Mouse (Mus musculus) heart, embryonic 11.5 days (tissue): ENCODE measurements around the gene Aes. TPM values are rescaled to one million over a fixed set of nuclear protein-coding genes. Genes with fewer than 3 reads are reported as not detected.
A peak's percentile ranks its signal among the peaks of the same experiment; 100 is the strongest.

ENCODE experiments used
- ATAC-seq: fragments of 200-750 bp; cut with Nextera tagmentation; replicated peaks from 2 replicates; pipeline ENCODE4 v1.8.0; 2017; ENCODE audit warnings: moderate library complexity; ENCODE audit not compliant: insufficient number of reproducible peaks, low FRiP score, low TSS enrichment
- H3K27ac ChIP-seq: fragments of 300-500 bp; sonication (generic); 2 replicates; pipeline ENCODE4 v1.5.1; 2014; ENCODE audit warnings: mild to moderate bottlenecking, low read depth, low read length
- H3K27me3 ChIP-seq: fragments of 300-500 bp; sonication (generic); 2 replicates; pipeline ENCODE4 v1.6.1; 2014; ENCODE audit warnings: mild to moderate bottlenecking, low read length, mixed read lengths; ENCODE audit not compliant: control insufficient read depth, insufficient read depth
- H3K36me3 ChIP-seq: fragments of 300-500 bp; sonication (generic); 2 replicates; pipeline ENCODE4 v1.6.1; 2014; ENCODE audit warnings: mild to moderate bottlenecking, low read length, moderate library complexity, mixed read lengths; ENCODE audit not compliant: control insufficient read depth, insufficient read depth
- H3K4me1 ChIP-seq: fragments of 300-500 bp; sonication (generic); 2 replicates; pipeline ENCODE4 v1.6.1; 2014; ENCODE audit warnings: low read length; ENCODE audit not compliant: control insufficient read depth, insufficient read depth
- H3K4me2 ChIP-seq: fragments of 300-500 bp; sonication (generic); 2 replicates; pipeline ENCODE4 v1.6.1; 2014; ENCODE audit warnings: mild to moderate bottlenecking, moderate library complexity
- H3K4me3 ChIP-seq: fragments of 300-500 bp; sonication (generic); 2 replicates; pipeline ENCODE4 v1.5.1; 2014; ENCODE audit warnings: low read depth, low read length
- H3K9ac ChIP-seq: fragments of 300-500 bp; sonication (generic); 2 replicates; pipeline ENCODE4 v1.6.1; 2014; ENCODE audit warnings: mild to moderate bottlenecking, low read depth, low read length, moderate library complexity
- H3K9me3 ChIP-seq: fragments of 300-500 bp; sonication (generic); replicated peaks from 2 replicates; pipeline ENCODE4 v1.6.1; 2016; ENCODE audit warnings: low read length; ENCODE audit not compliant: control insufficient read depth
- WGBS: fragments of 180-500 bp; shearing (Covaris S2); extraction: QIAGEN DNeasy Blood & Tissue Kit; methylation state at CpG from one replicate; pipeline ENCODE4 v1.1.7; 2014; ENCODE audit not compliant: insufficient replicate concordance; 5-methylcytosine and 5-hydroxymethylcytosine counted together
- polyA plus RNA-seq: library from polyadenylated mRNA; unstranded; fragments of >200 nt; fragmentation: Nextera tagmentation; extraction: Ambion mirVana; gene quantifications from 2 replicates; pipeline ENCODE4 v1.2.1, GENCODE M21; 2014

Gene Aes
- polyA plus RNA-seq, 1 experiment from 2014 or later, result 481 TPM

- peak overlapping the region; percentile 68 for H3K4me2 ChIP-seq
- ATAC-seq, result no peak
- H3K27ac ChIP-seq, result no peak overlapping the region
- peak overlapping the region; percentile 62 for H3K4me3 ChIP-seq
- no peaks in the 10 kb centered on the region for H3K36me3 ChIP-seq
- WGBS, result 1% methylated on average over 30 of the region's 30 CpGs
- no peaks in the 10 kb centered on the region for H3K9me3 ChIP-seq
- peak overlapping the region; percentile 71 for H3K9ac ChIP-seq
- H3K4me1 ChIP-seq, result peaks cover 28% of the 10 kb centered on the region
- peaks cover 19% of the 10 kb centered on the region for H3K27me3 ChIP-seq
Observed at GRCm38 (mm10) chr10:81575208-81575631, 15.9 kb downstream of the Aes start.

- peak overlapping the region; percentile 71 for H3K9ac ChIP-seq
- no peak overlapping the region for H3K27ac ChIP-seq
- 2% methylated on average over 6 of the region's 6 CpGs for WGBS
- peak overlapping the region; percentile 62 for H3K4me3 ChIP-seq
- H3K36me3 ChIP-seq, result no peaks in the 10 kb centered on the region
- peak overlapping the region; percentile 68 for H3K4me2 ChIP-seq
- H3K9me3 ChIP-seq, result no peaks in the 10 kb centered on the region
- no peak for ATAC-seq
- peaks cover 21% of the 10 kb centered on the region for H3K27me3 ChIP-seq
- H3K4me1 ChIP-seq, result peaks cover 28% of the 10 kb centered on the region
Observed at GRCm38 (mm10) chr10:81575695-81576094, 16.4 kb downstream of the Aes start.

DNA sequence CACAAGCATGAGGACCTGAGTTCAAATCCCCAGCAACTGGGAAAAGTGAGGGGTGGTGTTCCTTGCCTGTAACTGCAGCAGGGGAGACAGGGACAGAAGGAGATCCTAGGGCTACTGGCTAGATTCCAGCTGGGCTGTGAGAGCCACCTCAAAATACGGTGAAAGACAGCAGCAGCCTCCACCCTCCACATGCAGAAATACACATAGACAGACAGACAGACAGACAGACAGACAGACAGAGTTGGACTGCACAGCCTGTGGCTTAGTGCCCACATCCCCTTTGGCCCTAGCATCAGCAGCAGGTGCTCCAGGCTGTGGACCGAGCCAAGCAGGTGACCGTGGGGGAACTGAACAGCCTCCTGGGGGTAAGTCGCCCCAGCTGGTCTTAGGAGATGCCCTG, 20.7 kb downstream of the Aes start:
- Histone ChIP-seq H3K4me3 (no peak overlapping the region), H3K4me2 (no peak overlapping the region), H3K4me1 (peaks cover 10% of the 10 kb centered on the region), H3K27ac (no peak overlapping the region), H3K27me3 (peaks cover 9% of the 10 kb centered on the region; the same call in 1 of the 2 replicates), H3K36me3 (peaks cover 2% of the 10 kb centered on the region; the same call in 1 of the 2 replicates), H3K9me3 (no peaks in the 10 kb centered on the region), H3K9ac (no peak overlapping the region)
- no peak for ATAC-seq
- 72% methylated on average over 4 of the region's 4 CpGs for WGBS

DNA sequence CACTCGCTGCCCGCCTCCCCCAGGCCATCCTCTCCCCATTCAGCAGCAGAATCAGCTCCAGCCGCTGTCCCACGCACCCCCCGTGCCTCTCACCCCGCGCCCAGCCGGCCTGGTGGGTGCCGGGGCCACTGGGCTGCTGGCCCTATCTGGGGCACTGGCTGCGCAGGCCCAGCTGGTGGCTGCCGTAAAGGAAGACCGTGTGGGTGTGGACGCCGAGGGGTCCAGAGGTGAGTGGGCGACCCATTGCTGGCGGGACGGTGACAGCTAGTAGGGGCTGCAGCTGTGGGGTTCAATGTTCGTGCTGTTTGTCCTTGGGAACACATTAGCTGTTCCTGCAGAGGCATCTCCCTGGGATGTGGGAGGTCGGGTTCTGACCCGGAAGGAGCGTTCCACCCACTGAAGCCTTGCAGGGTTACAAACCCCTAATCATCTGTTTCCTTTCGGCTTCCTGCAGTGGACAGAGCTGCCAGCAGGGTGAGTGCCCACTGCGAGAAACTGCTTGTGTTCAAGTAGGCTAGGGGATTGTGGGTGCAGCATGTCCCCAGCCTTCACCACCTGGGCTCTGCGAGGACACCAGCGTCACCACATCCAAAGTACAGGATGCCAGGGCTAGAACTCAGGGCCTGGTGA, 21.3 kb downstream of the Aes start:
- Histone ChIP-seq H3K9me3 (no peaks in the 10 kb centered on the region), H3K9ac (no peak overlapping the region), H3K36me3 (peaks cover 8% of the 10 kb centered on the region; the same call in 1 of the 2 replicates), H3K27ac (no peak overlapping the region), H3K27me3 (peaks cover 9% of the 10 kb centered on the region; the same call in 1 of the 2 replicates), H3K4me1 (peaks cover 10% of the 10 kb centered on the region), H3K4me2 (peak overlapping the region; percentile 31), H3K4me3 (no peak overlapping the region)
- 51% methylated on average over 25 of the region's 25 CpGs for whole genome bisulfite sequencing
- no peak for ATAC-seq

DNA sequence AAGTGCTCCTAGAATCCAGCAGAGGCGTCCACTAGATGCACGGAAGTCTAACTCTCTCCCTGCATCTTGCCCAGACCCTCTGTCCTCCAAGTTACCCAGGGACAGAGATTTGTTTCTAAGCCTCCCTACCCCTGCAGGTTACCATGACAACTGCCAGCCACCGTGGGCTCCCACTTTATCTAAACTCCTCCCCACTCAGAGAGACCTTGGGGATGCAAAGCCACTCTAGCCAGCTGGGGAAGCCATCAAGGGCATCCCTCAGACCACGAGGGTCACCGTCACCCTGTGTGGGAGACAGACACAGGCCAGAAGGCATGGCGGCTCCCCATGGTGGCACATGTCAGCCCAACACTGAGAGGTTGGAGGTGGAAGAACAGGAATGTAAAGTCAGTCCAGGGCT, 24.1 kb downstream of the Aes start:
- peaks cover 14% of the 10 kb centered on the region for H3K36me3 ChIP-seq
- 51% methylated on average over 6 of the region's 6 CpGs for WGBS
- peaks cover 5% of the 10 kb centered on the region; the same call in 1 of the 2 replicates for H3K4me1 ChIP-seq
- no peak for ATAC-seq
- H3K4me3 ChIP-seq, result no peak overlapping the region
- H3K27me3 ChIP-seq, result peaks cover 18% of the 10 kb centered on the region
- no peak overlapping the region for H3K9ac ChIP-seq
- no peak overlapping the region for H3K4me2 ChIP-seq
- H3K9me3 ChIP-seq, result no peaks in the 10 kb centered on the region
- H3K27ac ChIP-seq, result no peak overlapping the region

GRCm38 (mm10) chr10:81588739-81589138, 29.5 kb downstream of the Aes start:
- Histone ChIP-seq H3K36me3 (peaks cover 15% of the 10 kb centered on the region), H3K4me3 (no peak overlapping the region), H3K27me3 (peaks cover 28% of the 10 kb centered on the region), H3K9me3 (no peaks in the 10 kb centered on the region), H3K27ac (no peak overlapping the region), H3K4me1 (no peaks in the 10 kb centered on the region), H3K9ac (no peak overlapping the region), H3K4me2 (no peak overlapping the region)
- 57% methylated on average over 7 of the region's 7 CpGs for WGBS
- no peak for ATAC-seq

DNA sequence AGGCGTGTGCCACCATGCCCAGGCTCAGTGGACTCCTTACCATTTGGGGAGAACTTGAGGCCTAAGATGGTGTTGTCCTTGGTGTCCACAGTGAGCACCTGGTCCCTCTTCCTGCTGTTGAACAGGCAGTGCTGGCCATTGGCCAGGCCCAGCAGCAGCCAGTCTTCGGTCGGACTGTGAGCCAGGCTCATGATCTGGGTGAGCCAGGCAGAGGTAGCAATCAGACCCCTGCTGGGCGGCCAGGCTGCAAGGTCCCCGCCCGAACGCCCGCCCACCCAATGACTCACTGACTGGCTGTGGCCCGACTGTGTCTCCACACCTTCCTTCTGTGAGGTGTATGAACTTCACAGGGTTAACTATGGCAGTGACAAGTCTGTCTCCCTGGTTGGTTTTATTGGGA, 32.6 kb downstream of the Aes start:
- ATAC-seq, result no peak
- Histone ChIP-seq H3K27ac (no peak overlapping the region), H3K9me3 (no peaks in the 10 kb centered on the region), H3K27me3 (peaks cover 34% of the 10 kb centered on the region), H3K4me3 (no peak overlapping the region), H3K4me2 (no peak overlapping the region), H3K9ac (no peak overlapping the region), H3K4me1 (peaks cover 16% of the 10 kb centered on the region), H3K36me3 (peaks cover 9% of the 10 kb centered on the region)
- WGBS, result 56% methylated on average over 9 of the region's 9 CpGs

DNA sequence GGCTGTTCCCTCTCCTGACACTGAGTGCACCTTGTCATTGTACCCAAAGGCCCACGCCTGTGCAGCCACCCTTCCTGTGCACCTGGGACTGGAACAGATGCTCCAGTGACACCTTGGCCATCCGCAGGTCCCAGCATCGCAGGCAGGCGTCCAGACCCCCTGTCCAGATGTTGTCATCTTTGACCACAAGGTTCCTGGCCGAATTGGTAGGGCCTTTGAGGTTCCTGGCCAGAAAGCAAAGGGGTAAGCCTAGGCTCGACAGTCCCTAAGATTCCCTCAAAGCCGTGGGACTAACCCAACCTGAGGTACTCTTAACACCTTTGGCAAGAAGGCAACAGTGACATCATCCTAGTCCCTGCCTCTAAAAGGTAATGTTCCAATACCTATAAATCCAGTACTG, 33.3 kb downstream of the Aes start:
- no peak overlapping the region for H3K27ac ChIP-seq
- WGBS, result 73% methylated on average over 7 of the region's 7 CpGs
- no peaks in the 10 kb centered on the region for H3K9me3 ChIP-seq
- no peak overlapping the region for H3K9ac ChIP-seq
- H3K4me1 ChIP-seq, result peaks cover 23% of the 10 kb centered on the region
- no peak overlapping the region for H3K4me3 ChIP-seq
- ATAC-seq, result no peak
- H3K4me2 ChIP-seq, result no peak overlapping the region
- H3K27me3 ChIP-seq, result peaks cover 27% of the 10 kb centered on the region
- peaks cover 7% of the 10 kb centered on the region for H3K36me3 ChIP-seq

- Histone ChIP-seq H3K27me3 (peaks cover 24% of the 10 kb centered on the region), H3K9ac (no peak overlapping the region), H3K36me3 (0 out of 2 replicates have a peak, but pooled peaks cover 3% of the 10 kb centered on the region), H3K9me3 (no peaks in the 10 kb centered on the region), H3K4me3 (no peak overlapping the region), H3K4me1 (peaks cover 26% of the 10 kb centered on the region), H3K4me2 (no peak overlapping the region), H3K27ac (no peak overlapping the region)
- 52% methylated on average over 4 of the region's 4 CpGs for WGBS
- ATAC-seq, result no peak
Observed at GRCm38 (mm10) chr10:81593223-81593622, 33.9 kb downstream of the Aes start.
